Comparison of ENCODE assay signal across 19 mouse cellular contexts in genomic region chr14:54594055-54594454, GRCm38 (mm10). TPM values are rescaled to one million over a fixed set of nuclear protein-coding genes. Genes with fewer than 3 reads are reported as not detected.
DNase-seq lines count a peak whose midpoint lies in the region; ATAC-seq and TF ChIP-seq lines count a peak whose summit lies in the region.
"Had no signal": no experiment of that assay in that cellular context is flagged by ENCODE, and none has a peak within 500 bp of the region (broad histone marks: within the 10 kb centered on the region; RNA-seq: fewer than 3 reads in every experiment).

No protein-coding gene starts in this region.

- WGBS in forebrain, postnatal 0 days: 90% methylated on average over 3 of the region's 3 CpGs
- WGBS in forebrain, embryonic 15.5 days: 85% methylated on average over 3 of the region's 3 CpGs
- 86% methylated on average over 3 of the region's 3 CpGs for WGBS in bone marrow, adult 2 months

- DNase-seq in forebrain, postnatal 0 days: no peak
- DNase-seq in layer of hippocampus, adult 2 months (ENCODE audit: low spot score in 2 of 2): no peak
- no peak for DNase-seq in layer of hippocampus, adult 18-20 months (ENCODE audit: low spot score in 2 of 2)
- DNase-seq in A20 (ENCODE audit: low read depth, low spot score) (peak; percentile 61), adipocyte (ENCODE audit: low spot score) (no peak)
- DNase-seq in cerebellum, adult 9-10 months: no peak
- DNase-seq: adrenal gland, postnatal 14 days; B cell, adult 2 months; cerebellum, adult 11-12 months; kidney, postnatal 25 days; layer of hippocampus, postnatal 36 days; right cerebral cortex, postnatal 25 days; thymus, postnatal 14 days had no signal

- peak; percentile 24 for TF ChIP-seq CTCF in forebrain, postnatal 0 days (IDR thresholded peaks at IDR 0.05; ENCODE audit: low read depth)
- peak; percentile 57 for TF ChIP-seq CTCF in layer of hippocampus, adult 2 months (conservative IDR thresholded peaks at IDR 0.05)
- peak; percentile 36; the same call in 1 of the 2 replicates for TF ChIP-seq CTCF in bone marrow, adult 2 months (IDR thresholded peaks at IDR 0.05; ENCODE audit: control insufficient read depth, insufficient read depth, low read length)

- peaks cover 4% of the 10 kb centered on the region; the same call in 1 of the 2 replicates for H3K36me3 ChIP-seq in forebrain, postnatal 0 days (ENCODE audit: insufficient read depth)
- H3K36me3 ChIP-seq in forebrain, embryonic 15.5 days: no peaks in the 10 kb centered on the region

- no peak overlapping the region for H3K4me2 ChIP-seq in forebrain, postnatal 0 days (ENCODE audit: low read depth)
- no peak overlapping the region for H3K4me2 ChIP-seq in forebrain, embryonic 15.5 days (replicated peaks)
- H3K4me2 ChIP-seq: limb, embryonic 13.5 days had no signal

- H3K4me3 ChIP-seq in forebrain, postnatal 0 days (ENCODE audit: low read depth, low read length): no peak overlapping the region
- no peak overlapping the region for H3K4me3 ChIP-seq in forebrain, embryonic 15.5 days
- no peak overlapping the region for H3K4me3 ChIP-seq in layer of hippocampus, adult 2 months
- no peak overlapping the region for H3K4me3 ChIP-seq in bone marrow, adult 2 months (replicated peaks; ENCODE audit: control insufficient read depth, low read depth, low read length)
- H3K4me3 ChIP-seq: limb, embryonic 13.5 days had no signal

- no peaks in the 10 kb centered on the region for H3K27me3 ChIP-seq in forebrain, postnatal 0 days (ENCODE audit: insufficient read depth, low read length)
- no peaks in the 10 kb centered on the region for H3K27me3 ChIP-seq in forebrain, embryonic 15.5 days
- H3K27me3 ChIP-seq: heart, embryonic 12.5 days; limb, embryonic 13.5 days had no signal

- H3K27ac ChIP-seq in forebrain, postnatal 0 days (ENCODE audit: low read depth, low read length): no peak overlapping the region
- no peak overlapping the region for H3K27ac ChIP-seq in forebrain, embryonic 15.5 days (replicated peaks)
- H3K27ac ChIP-seq in layer of hippocampus, adult 2 months: peak overlapping the region; percentile 84; the same call in 1 of the 2 replicates
- no peak overlapping the region for H3K27ac ChIP-seq in bone marrow, adult 2 months (ENCODE audit: control insufficient read depth, insufficient read depth, low read depth, low read length, poor library complexity)
- H3K27ac ChIP-seq: limb, embryonic 13.5 days; macrophage had no signal

- no peak; the same call in 1 of the 2 replicates for ATAC-seq in forebrain, postnatal 0 days
- ATAC-seq in forebrain, embryonic 15.5 days (replicated peaks): no peak

- TF ChIP-seq POLR2A in bone marrow, adult 2 months (IDR thresholded peaks at IDR 0.05; ENCODE audit: borderline replicate concordance, control insufficient read depth, low read depth, low read length): no peak

- H3K9ac ChIP-seq in forebrain, postnatal 0 days: no peak overlapping the region
- H3K9ac ChIP-seq in forebrain, embryonic 15.5 days (replicated peaks): no peak overlapping the region
- H3K9ac ChIP-seq: heart, embryonic 12.5 days; limb, embryonic 13.5 days had no signal

- no peaks in the 10 kb centered on the region for H3K9me3 ChIP-seq in forebrain, postnatal 0 days (ENCODE audit: low read length)
- no peaks in the 10 kb centered on the region for H3K9me3 ChIP-seq in forebrain, embryonic 15.5 days
- H3K9me3 ChIP-seq: limb, embryonic 13.5 days had no signal

- H3K4me1 ChIP-seq in forebrain, postnatal 0 days (ENCODE audit: insufficient read depth): no peaks in the 10 kb centered on the region
- 0 out of 2 replicates have a peak, but pooled peaks cover 11% of the 10 kb centered on the region for H3K4me1 ChIP-seq in forebrain, embryonic 15.5 days
- H3K4me1 ChIP-seq in bone marrow, adult 2 months (ENCODE audit: control insufficient read depth, insufficient read depth, low read length): no peaks in the 10 kb centered on the region

RNA-seq across cellular contexts. Expression of gene 4931414P19Rik, which starts 11.7 kb away (rescaled TPM):
- 6.5 and 12.8 TPM in 2 replicates for total RNA-seq in forebrain, postnatal 0 days (2014; rRNA removed)
- 2.2 and 3.1 TPM in 2 replicates for polyA plus RNA-seq in forebrain, postnatal 0 days (2015; fragmentation: Nextera tagmentation; extraction: Ambion mirVana)
- 8.0 and 8.9 TPM in 2 replicates for polyA plus RNA-seq in forebrain, embryonic 15.5 days (2015; fragmentation: Nextera tagmentation; extraction: Ambion mirVana)
- total RNA-seq in layer of hippocampus, adult 2 months (2021): 1 to 10 TPM; 5.8 to 7.1 TPM
- total RNA-seq in layer of hippocampus, adult 18-20 months (2021): 1 to 10 TPM; 5.6 TPM
- polyA plus RNA-seq in bone marrow, adult 2 months (2011; ENCODE audit: insufficient read depth, insufficient read length, low replicate concordance, missing spikeins): 6.6 and 10.2 TPM in 2 replicates

RNA-seq across cellular contexts. Expression of gene Ajuba, which starts 16.7 kb away (rescaled TPM):
- total RNA-seq in forebrain, postnatal 0 days (2014; rRNA removed): 4.4 and 6.6 TPM in 2 replicates
- polyA plus RNA-seq in forebrain, postnatal 0 days (2015; fragmentation: Nextera tagmentation; extraction: Ambion mirVana): 4.4 and 4.5 TPM in 2 replicates
- 11.1 and 13.1 TPM in 2 replicates for polyA plus RNA-seq in forebrain, embryonic 15.5 days (2015; fragmentation: Nextera tagmentation; extraction: Ambion mirVana)
- 1 to 10 TPM; 1.1 to 1.8 TPM for total RNA-seq in layer of hippocampus, adult 2 months (2021)
- under 1 TPM; 0.86 to 0.89 TPM for total RNA-seq in layer of hippocampus, adult 18-20 months (2021)
- polyA plus RNA-seq in bone marrow, adult 2 months (2011; ENCODE audit: insufficient read depth, insufficient read length, low replicate concordance, missing spikeins): 5.1 TPM in 1 of 2 replicates, not detected in the other

RNA-seq across cellular contexts. Expression of gene Psmb5, which starts 23.8 kb away (rescaled TPM):
- 180 and 239 TPM in 2 replicates for total RNA-seq in forebrain, postnatal 0 days (2014; rRNA removed)
- 420 and 499 TPM in 2 replicates for polyA plus RNA-seq in forebrain, postnatal 0 days (2015; fragmentation: Nextera tagmentation; extraction: Ambion mirVana)
- 430 and 444 TPM in 2 replicates for polyA plus RNA-seq in forebrain, embryonic 15.5 days (2015; fragmentation: Nextera tagmentation; extraction: Ambion mirVana)
- total RNA-seq in layer of hippocampus, adult 2 months (2021): 100 to 1,000 TPM; 199 to 218 TPM
- 100 to 1,000 TPM; 209 to 210 TPM for total RNA-seq in layer of hippocampus, adult 18-20 months (2021)
- polyA plus RNA-seq in bone marrow, adult 2 months (2011; ENCODE audit: insufficient read depth, insufficient read length, low replicate concordance, missing spikeins): 69.3 and 91.4 TPM in 2 replicates

RNA-seq across cellular contexts. Expression of gene Psmb11, which starts 27.2 kb away (rescaled TPM):
- under 0.01 TPM in 1 of 2 replicates, not detected in the other for total RNA-seq in forebrain, postnatal 0 days (2014; rRNA removed)
- polyA plus RNA-seq in forebrain, postnatal 0 days (2015; fragmentation: Nextera tagmentation; extraction: Ambion mirVana): 0.04 and 0.08 TPM in 2 replicates
- polyA plus RNA-seq in forebrain, embryonic 15.5 days (2015; fragmentation: Nextera tagmentation; extraction: Ambion mirVana): 0.15 TPM in 1 of 2 replicates, not detected in the other
- under 1 TPM; 0.22 to 0.28 TPM for total RNA-seq in layer of hippocampus, adult 2 months (2021)
- total RNA-seq in layer of hippocampus, adult 18-20 months (2021): under 1 TPM; 0.25 to 0.54 TPM
- polyA plus RNA-seq in bone marrow, adult 2 months (2011; ENCODE audit: insufficient read depth, insufficient read length, low replicate concordance, missing spikeins): 0.47 TPM in 1 of 2 replicates, not detected in the other
- total RNA-seq: adrenal gland, postnatal 14 days; gastrocnemius, adult 18-20 months had no signal
- polyA plus RNA-seq: heart, embryonic 12.5 days; macrophage had no signal

RNA-seq across cellular contexts. Expression of gene Haus4, which starts 39.6 kb away (rescaled TPM):
- total RNA-seq in forebrain, postnatal 0 days (2014; rRNA removed): 21.3 and 23.1 TPM in 2 replicates
- polyA plus RNA-seq in forebrain, postnatal 0 days (2015; fragmentation: Nextera tagmentation; extraction: Ambion mirVana): 17.9 and 19.5 TPM in 2 replicates
- 29.6 and 31.6 TPM in 2 replicates for polyA plus RNA-seq in forebrain, embryonic 15.5 days (2015; fragmentation: Nextera tagmentation; extraction: Ambion mirVana)
- total RNA-seq in layer of hippocampus, adult 2 months (2021): 1 to 10 TPM; 4.4 to 4.8 TPM
- 1 to 10 TPM; 2.6 to 3.4 TPM for total RNA-seq in layer of hippocampus, adult 18-20 months (2021)
- polyA plus RNA-seq in bone marrow, adult 2 months (2011; ENCODE audit: insufficient read depth, insufficient read length, low replicate concordance, missing spikeins): 32.6 and 33.5 TPM in 2 replicates
